Mouse (Mus musculus) kidney, adult 11 months (tissue): ENCODE results near the gene Abhd14b.

Experiments
- DNase-seq: peaks from one replicate; pipeline ENCODE4 v3.0.0; 2022

Abhd14b gene

GRCm38 (mm10) chr9:106447348-106447747, at the start of gene Abhd14b, which contains the start of gene Abhd14a:
Gene Abhd14b, plus strand, starts transcription at chr9:106447459.
Gene Abhd14a, minus strand, starts transcription at chr9:106447678.
- DNase-seq, result peak; percentile 98

- DNase-seq, result no peak
Observed at GRCm38 (mm10) chr9:106397733-106398132, 49.5 kb upstream of the Abhd14b start.

DNA sequence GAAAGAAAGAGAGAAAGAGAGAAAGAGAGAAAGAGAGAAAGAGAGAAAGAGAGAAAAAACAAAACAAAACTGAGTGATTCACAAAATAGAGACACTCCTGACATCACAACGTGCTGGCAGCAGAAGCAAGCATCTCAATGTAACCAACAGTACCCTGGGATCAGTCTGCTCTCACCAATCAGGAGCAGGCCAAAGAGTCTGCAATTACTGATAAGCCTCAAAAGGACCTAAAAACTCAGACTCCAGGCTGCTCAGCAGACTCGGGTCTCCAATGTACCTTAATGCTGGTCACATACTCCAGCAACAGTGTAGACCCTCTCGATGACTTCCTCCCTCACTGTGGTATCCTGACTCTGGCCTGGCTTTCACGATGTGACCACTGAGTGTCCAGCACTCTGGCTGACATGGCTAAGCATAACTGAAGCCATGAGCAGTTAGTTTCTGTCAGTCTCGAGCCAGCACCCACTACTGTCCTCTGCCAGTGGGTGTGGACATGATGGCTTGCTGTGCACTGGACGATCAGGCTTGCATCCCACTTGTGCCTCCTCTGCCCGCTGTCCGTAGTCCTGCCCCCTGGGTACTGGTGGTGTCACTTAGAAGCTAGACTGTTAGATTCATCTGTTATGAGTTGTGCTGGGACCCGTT, 48.5 kb upstream of the Abhd14b start:
- DNase-seq, result no peak

DNA sequence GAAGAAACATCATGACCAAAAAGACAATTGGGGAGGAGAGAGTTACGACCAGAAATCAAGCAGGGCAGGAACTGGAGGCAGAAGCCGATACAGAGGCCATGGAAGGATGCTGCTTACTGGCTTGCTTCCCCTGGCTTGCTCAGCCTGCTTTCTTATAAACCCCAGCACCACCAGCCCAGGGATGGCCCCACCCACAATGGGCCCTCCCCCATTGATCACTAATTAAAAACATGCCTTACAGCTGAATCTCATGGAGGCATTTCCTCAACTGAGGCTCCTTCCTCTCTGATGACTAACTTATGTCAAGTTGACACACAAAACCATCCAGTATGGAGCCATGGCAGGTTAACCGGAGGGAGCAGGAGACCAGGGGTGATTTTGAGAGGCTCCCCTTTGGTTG, 47.5 kb upstream of the Abhd14b start:
- no peak for DNase-seq

GRCm38 (mm10) chr9:106402149-106402548, 45.1 kb upstream of the Abhd14b start:
- no peak for DNase-seq

DNA sequence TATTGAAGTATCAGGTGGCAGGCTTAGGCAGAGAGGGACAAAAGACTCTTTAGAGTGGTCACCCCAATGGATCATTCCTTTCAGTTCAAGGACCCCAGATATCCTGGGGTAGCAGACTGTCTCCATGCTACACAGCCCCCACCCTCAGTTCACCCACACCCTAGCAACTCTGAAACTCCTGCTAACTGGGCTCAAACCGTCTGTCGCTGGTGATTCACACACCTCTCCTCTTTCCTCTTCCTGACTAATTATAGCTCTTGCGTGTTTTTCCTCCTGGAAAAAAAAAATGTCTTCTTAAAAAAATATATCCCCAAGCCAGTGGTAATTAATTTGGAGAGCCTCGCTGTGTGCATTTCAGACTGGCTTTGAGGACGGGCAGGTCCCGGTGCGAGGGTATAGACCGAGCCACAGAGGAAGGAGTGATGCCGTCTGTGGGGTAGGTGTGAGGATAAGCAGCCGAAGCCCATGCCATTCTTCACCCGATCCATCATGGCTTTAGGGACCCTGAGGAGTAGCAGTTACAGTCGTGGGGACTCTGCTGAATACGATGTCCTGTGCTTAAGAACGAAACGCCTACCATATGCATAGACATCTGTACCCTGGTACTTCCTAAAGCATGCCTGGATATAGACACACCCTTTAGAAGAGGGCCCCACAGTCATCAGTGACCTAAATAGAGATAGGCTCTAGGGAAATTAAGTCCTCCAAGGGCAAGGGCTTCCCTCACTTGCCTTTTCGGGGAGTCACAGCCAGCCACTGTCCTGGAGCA, 44.5 kb upstream of the Abhd14b start:
- no peak for DNase-seq

DNA sequence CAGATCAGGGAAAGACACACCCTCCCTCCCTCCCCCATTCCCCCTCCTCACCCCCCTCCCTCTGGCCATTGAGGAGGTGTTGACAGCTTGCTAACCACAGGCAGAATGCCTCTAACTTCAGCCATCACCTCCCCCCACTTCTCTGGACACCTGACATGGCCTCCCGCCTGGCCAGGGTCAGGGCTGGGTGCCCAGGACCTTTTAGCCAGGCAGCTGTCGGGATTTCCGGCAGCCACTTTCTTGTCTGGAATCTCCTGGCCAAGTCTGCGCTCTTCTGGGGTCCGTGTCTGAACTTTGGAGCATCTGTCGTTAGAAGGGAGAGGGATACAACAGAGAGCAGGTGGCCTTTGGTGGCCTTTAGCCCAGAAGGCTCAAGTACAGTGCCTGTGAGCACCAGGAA, 42.0 kb upstream of the Abhd14b start:
- peak; percentile 43 for DNase-seq

- peak; percentile 40 for DNase-seq
Observed at GRCm38 (mm10) chr9:106406443-106407078, 40.7 kb upstream of the Abhd14b start.

DNA sequence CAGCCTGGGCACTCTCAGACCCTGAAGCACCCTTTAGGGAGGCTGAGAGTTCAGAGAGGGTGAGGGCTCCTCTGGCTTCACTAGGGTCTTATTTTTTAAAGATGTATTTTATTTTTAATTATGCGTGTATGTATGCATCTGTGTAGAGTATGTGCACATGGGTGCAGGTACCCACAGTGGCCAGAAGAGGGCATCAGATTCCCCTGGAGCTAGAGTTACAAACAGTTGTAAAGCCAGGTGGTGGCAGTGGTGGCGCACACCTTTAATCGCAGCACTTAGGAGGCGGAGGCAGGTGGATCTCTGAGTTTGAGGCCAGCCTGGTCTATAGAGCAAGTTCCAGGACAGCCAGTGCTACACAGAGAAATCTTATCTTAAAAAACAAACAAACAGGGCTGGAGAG, 38.2 kb upstream of the Abhd14b start:
- DNase-seq, result no peak

DNA sequence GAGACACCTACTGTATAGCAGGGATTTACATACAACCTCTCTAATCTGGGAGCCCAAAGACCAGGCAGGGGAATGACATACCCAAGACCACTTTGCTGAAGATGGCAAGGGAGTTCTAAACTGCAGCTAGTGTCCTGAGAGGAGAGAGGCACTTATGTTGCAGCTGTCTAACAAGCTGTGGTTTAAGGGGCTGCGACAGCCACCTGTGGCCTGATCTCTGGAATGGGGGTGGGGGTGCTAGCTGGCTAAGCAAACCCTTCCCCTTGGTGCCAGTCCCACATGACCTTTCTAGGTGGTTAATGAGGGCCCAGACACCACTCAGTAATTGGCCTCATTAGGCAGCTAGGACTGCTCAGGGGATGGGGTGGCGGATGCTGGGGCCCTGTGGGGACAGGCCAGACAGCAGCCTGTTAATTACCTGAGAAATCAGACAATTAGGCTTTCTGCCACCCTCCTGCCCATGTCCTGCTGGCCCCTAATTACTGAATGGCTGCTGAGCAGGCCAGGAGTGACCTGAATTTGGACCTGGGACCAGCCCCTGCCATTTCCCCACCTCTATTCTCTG, 37.1 kb upstream of the Abhd14b start:
- no peak for DNase-seq

DNA sequence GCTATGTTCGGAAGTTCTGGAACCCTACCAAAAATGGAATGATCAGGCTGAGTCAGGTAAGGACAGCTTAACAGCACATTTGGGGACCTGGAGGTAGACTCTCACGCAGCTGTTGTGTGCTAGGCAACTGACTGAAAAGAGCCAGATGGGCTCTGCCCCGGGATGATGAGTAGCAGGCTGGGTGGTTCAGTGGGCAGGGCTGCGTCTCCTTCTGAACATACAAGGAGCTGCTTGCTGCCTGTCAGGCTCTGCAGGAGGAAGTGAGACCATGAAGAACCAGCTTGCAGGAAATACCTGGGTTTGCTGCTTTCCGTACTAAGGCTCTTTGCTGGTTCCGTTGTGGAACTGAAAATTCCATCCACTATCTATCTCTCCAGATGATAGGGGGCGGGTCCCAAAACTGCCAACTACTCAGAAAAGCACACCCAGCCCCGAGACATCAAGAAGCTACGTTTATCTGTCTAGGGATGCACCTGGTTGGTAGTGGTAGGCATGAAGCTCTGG, 36.1 kb upstream of the Abhd14b start:
- DNase-seq, result no peak

GRCm38 (mm10) chr9:106411729-106412128, 35.5 kb upstream of the Abhd14b start:
- no peak for DNase-seq

GRCm38 (mm10) chr9:106412210-106412609, 35.0 kb upstream of the Abhd14b start:
- no peak for DNase-seq

- DNase-seq, result no peak
Observed at GRCm38 (mm10) chr9:106413606-106414005, 33.7 kb upstream of the Abhd14b start.

DNA sequence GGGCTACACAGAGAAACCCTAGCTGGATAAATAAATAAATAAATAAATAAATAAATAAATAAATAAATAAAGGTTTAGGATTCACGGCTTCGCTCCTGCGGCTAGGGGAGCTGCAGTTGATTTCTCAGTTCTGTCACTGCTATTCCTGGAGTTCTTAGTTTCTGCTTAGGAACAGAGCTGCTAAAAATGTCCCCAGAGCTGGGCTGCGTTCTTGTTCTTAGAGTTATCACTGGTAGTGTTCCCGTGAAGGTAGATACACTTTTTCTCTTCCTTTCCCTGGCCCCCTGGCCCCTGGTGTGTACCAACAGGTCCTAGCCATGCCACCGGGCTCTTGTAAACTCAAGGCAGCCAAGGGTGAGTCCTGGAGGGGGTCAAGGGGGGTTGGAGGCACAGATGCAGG, 30.4 kb upstream of the Abhd14b start:
- no peak for DNase-seq

DNA sequence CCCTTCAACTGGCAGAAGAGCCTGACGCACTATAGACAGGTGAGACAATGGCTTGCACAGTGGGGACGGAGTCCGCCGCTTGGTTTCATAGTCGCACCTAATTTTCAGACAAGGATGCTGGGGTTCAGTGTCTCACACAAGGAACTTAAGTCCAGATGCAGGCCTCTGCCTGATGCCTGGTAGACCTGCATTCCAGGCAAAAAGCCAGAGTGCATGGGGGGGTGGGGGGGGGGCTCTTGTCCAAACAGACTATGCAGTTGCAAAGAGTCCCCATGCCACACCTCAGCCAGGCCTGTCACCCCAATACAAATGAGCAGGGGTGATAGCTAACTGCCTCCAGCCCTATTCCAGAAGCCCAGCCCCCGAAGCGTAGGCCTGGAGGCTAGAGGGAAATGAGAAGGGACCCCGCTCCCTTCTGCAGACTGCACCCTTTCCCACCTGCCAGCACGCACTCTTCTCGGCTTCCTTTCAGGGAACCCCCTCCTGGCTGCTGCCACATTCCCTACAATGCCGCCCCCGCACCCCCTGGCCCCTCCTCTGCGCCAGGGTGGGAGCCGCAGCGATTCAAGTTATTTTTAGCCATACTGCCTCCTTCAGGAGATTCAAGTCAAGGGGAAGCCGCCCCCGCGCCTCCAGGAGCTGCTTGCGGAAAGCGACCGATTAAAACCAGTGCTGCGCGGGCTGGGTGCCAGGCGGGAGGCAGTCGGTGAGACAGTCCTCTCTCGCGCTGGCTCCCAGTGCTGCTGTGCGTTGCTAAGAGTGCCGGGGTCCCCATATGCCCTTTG, 29.2 kb upstream of the Abhd14b start:
- peak; percentile 70 for DNase-seq

- no peak for DNase-seq
Observed at GRCm38 (mm10) chr9:106420608-106421007, 26.7 kb upstream of the Abhd14b start.

GRCm38 (mm10) chr9:106421033-106421864, 26.0 kb upstream of the Abhd14b start:
- DNase-seq, result peak; percentile 27

DNA sequence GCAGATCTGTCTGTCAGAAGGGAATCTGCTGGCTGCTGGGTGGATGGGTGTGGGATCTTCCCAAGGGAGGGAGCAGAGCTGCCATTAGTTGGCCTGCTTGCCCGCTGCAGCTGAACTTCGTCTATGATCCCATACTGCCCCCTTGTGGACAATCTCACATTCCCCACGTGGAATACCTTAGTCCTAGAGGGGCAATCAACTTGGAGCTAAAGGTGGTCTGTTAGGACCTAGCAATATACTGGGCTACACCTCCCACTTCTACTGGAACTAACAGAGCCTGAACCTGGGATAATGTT, 25.4 kb upstream of the Abhd14b start:
- DNase-seq, result peak; percentile 81

DNA sequence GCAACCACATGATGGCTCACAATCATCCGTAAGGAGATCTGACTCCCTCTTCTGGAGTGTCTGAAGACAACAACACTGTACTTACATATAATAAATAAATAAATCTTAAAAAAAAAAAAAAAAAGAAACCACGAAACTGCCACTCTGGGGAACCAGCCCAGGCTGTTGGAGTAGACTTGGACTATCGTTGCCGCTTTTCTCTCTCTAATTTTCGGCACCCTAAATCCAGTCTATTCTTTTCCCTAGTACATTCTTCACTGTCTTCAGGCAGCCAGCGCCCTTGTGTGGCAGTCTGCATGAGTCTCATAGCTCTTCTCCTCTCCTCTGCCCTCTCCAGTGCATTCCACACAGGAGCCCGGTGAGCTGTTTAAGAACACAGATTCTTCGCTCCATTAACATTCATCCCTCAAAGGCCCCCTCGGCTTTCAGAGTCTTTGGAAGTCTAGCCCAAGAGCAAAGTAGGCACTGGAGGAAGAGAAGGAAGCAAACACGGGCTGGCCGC, 18.5 kb upstream of the Abhd14b start:
- no peak for DNase-seq

GRCm38 (mm10) chr9:106429221-106430014, 17.8 kb upstream of the Abhd14b start, which contains the start of gene Rpl29:
Gene Rpl29, plus strand, starts transcription at chr9:106429454.
- peak; percentile 92 for DNase-seq
